Mouse (Mus musculus) CH12.LX (cell line): ENCODE results near the gene Il27. TPM values are rescaled to one million over a fixed set of nuclear protein-coding genes. Genes with fewer than 3 reads are reported as not detected.

Experiments
- DNase-seq: peaks from one replicate; pipeline ENCODE4 v3.0.0-alpha.2; 2013; ENCODE audit errors: extremely low read depth
- H3K27ac ChIP-seq: 2 replicates; pipeline ENCODE4 v1.5.1; 2012; ENCODE audit warnings: low read depth, mild to moderate bottlenecking, control low read depth, moderate library complexity; ENCODE audit not compliant: insufficient read depth
- H3K27me3 ChIP-seq: replicated peaks from 2 replicates; pipeline ENCODE3; 2012; ENCODE audit warnings: inconsistent platforms
- H3K36me3 ChIP-seq, 2 experiments: replicated peaks in 1 of 2; 2 replicates each; pipeline versions ENCODE3 to v1.6.1; 2012; ENCODE audit warnings: inconsistent platforms in 1 of 2, low read length in 1 of 2, mild to moderate bottlenecking in 1 of 2, mixed read lengths in 1 of 2, moderate library complexity in 1 of 2; ENCODE audit not compliant: control insufficient read depth in 1 of 2, insufficient read depth in 1 of 2
- H3K4me1 ChIP-seq, 2 experiments: 2 replicates each; pipeline ENCODE4 v1.6.1; 2012; ENCODE audit warnings: inconsistent platforms in 1 of 2, moderate library complexity in 1 of 2; ENCODE audit not compliant: insufficient read depth in 2 of 2, control insufficient read depth in 1 of 2
- H3K4me2 ChIP-seq: 2 replicates; pipeline ENCODE4 v1.6.1; 2012; ENCODE audit warnings: low read depth, mild to moderate bottlenecking, control low read depth; ENCODE audit not compliant: poor library complexity, insufficient read depth, severe bottlenecking
- H3K4me3 ChIP-seq, 3 experiments: fragments of 150-350 bp in 1 of 3; sonication (generic) in 1 of 3; replicated peaks in 1 of 3; 2 replicates each; pipeline versions ENCODE3 to v1.5.1; 2011 to 2012; ENCODE audit warnings: low read depth in 2 of 3, low read length in 2 of 3, mild to moderate bottlenecking in 2 of 3, moderate library complexity in 2 of 3, control low read depth in 1 of 3, improper control_type of control experiment in 1 of 3, inconsistent platforms in 1 of 3, mixed read lengths in 1 of 3; ENCODE audit not compliant: poor library complexity in 1 of 3
- H3K79me2 ChIP-seq: replicated peaks from 2 replicates; pipeline ENCODE4 v1.6.1; 2012; ENCODE audit warnings: mild to moderate bottlenecking, moderate library complexity; ENCODE audit not compliant: control insufficient read depth, poor library complexity, insufficient read depth, severe bottlenecking; ENCODE audit errors: extremely low read depth
- H3K9ac ChIP-seq: 2 replicates; pipeline ENCODE4 v1.6.1; 2012; ENCODE audit warnings: low read depth, mild to moderate bottlenecking, control low read depth, moderate library complexity; ENCODE audit not compliant: insufficient read depth
- H3K9me3 ChIP-seq: replicated peaks from 2 replicates; pipeline ENCODE3; 2012; ENCODE audit warnings: low read length, inconsistent platforms, mixed read lengths
- CHD1 ChIP-seq: IDR thresholded peaks from 2 replicates; pipeline ENCODE4 v1.6.1; 2012; ENCODE audit warnings: low read depth, low read length, improper control_type of control experiment, inconsistent platforms
- CTCF ChIP-seq, 2 experiments: IDR thresholded peaks in 1 of 2; conservative IDR thresholded peaks in 1 of 2; 2 replicates each; pipeline ENCODE4 v1.5.1; 2011 to 2012; ENCODE audit warnings: low read depth in 2 of 2, low read length in 2 of 2, improper control_type of control experiment in 1 of 2, inconsistent platforms in 1 of 2, mild to moderate bottlenecking in 1 of 2, moderate library complexity in 1 of 2
- E2F4 ChIP-seq: IDR thresholded peaks from 2 replicates; pipeline ENCODE4 v1.6.1; 2011; ENCODE audit warnings: low read depth, low read length, improper control_type of control experiment; ENCODE audit not compliant: insufficient replicate concordance
- EP300 ChIP-seq: IDR thresholded peaks from 2 replicates; pipeline ENCODE4 v1.6.1; 2011; ENCODE audit warnings: low read length, improper control_type of control experiment
- ETS1 ChIP-seq: conservative IDR thresholded peaks from 2 replicates; pipeline ENCODE4 v1.6.1; 2012; ENCODE audit warnings: low read depth, mild to moderate bottlenecking, inconsistent platforms, low read length, improper control_type of control experiment, moderate library complexity
- MAFK ChIP-seq: IDR thresholded peaks from 2 replicates; pipeline ENCODE4 v1.6.1; 2011; ENCODE audit warnings: low read length, improper control_type of control experiment; ENCODE audit not compliant: insufficient replicate concordance
- MYC ChIP-seq: IDR thresholded peaks from 2 replicates; pipeline ENCODE4 v1.6.1; 2011; ENCODE audit warnings: low read depth, mild to moderate bottlenecking, improper control_type of control experiment, low read length
- NRF1 ChIP-seq: IDR thresholded peaks from 2 replicates; pipeline ENCODE4 v1.6.1; 2014; ENCODE audit warnings: low read depth, mild to moderate bottlenecking, inconsistent platforms, low read length, improper control_type of control experiment, moderate library complexity
- RAD21 ChIP-seq: IDR thresholded peaks from 2 replicates; pipeline ENCODE4 v1.6.1; 2011; ENCODE audit warnings: low read depth, mild to moderate bottlenecking, low read length, improper control_type of control experiment, moderate library complexity
- RCOR1 ChIP-seq: conservative IDR thresholded peaks from 2 replicates; pipeline ENCODE4 v1.6.1; 2012; ENCODE audit warnings: low read depth, mild to moderate bottlenecking, inconsistent platforms, low read length, improper control_type of control experiment
- TBP ChIP-seq: conservative IDR thresholded peaks from 2 replicates; pipeline ENCODE4 v1.6.1; 2011; ENCODE audit warnings: low read depth, low read length, improper control_type of control experiment
- TCF12 ChIP-seq: IDR thresholded peaks from 2 replicates; pipeline ENCODE4 v1.6.1; 2014; ENCODE audit warnings: low read depth, mild to moderate bottlenecking, inconsistent platforms, low read length, improper control_type of control experiment
- UBTF ChIP-seq: IDR thresholded peaks from 2 replicates; pipeline ENCODE4 v1.6.1; 2012; ENCODE audit warnings: low read depth, mild to moderate bottlenecking, inconsistent platforms, low read length, improper control_type of control experiment, moderate library complexity
- dilution Hi-C: fragments of 300-500 bp; cut with MboI; formaldehyde crosslinking; loops from 2 replicates; pipeline ENCODE4 v1.14.3; 2020; ENCODE audit warnings: low sequenced_read_pairs; ENCODE audit not compliant: extremely low pct_unique_long_range_greater_than_20kb, extremely low pct_ligation_motif_present
- in situ Hi-C: fragments of 300-500 bp; cut with MboI; formaldehyde crosslinking; loops from 3 replicates; pipeline ENCODE4 v1.14.3; 2019; ENCODE audit warnings: low sequenced_read_pairs, low pct_ligation_motif_present, low pct_unique_long_range_greater_than_20kb, mixed read lengths
- polyA plus RNA-seq: library from polyadenylated mRNA; unstranded; fragments of >175 nt; gene quantifications from 2 replicates; pipeline ENCODE4 v1.2.1, GENCODE M21; 2012; ENCODE audit warnings: low read depth; ENCODE audit not compliant: insufficient read length
- total RNA-seq, 2 experiments: library from RNA; depleted of rRNA; stranded (reverse); fragments of 300-350 nt in 1 of 2; fragments of >200 nt in 1 of 2; gene quantifications; 2 replicates each; pipeline ENCODE4 v1.2.3; 2012 to 2014

The Il27 gene
- total and polyA plus RNA-seq, 3 experiments = 0.31 TPM; not detected in 2

GRCm38 (mm10) chr7:126541661-126542060 lies 53.1 kb downstream of the Il27 start:
- Histone ChIP-seq H3K4me2 (no peak overlapping the region), H3K4me1 (no peaks in the 10 kb centered on the region)
- TF ChIP-seq EP300 = no peak
- no peak for TF ChIP-seq UBTF
- no peak for TF ChIP-seq RCOR1
- no peak for TF ChIP-seq CTCF (conservative IDR thresholded peaks at IDR 0.05 in 1 of 2, IDR thresholded peaks at IDR 0.05 in 1 of 2; ENCODE audit: low read depth in 2 of 2, low read length in 2 of 2)
- TF ChIP-seq ETS1 = no peak
- no peak for TF ChIP-seq TBP
- no peak for TF ChIP-seq MAFK
- no peak for TF ChIP-seq NRF1
- no peak for TF ChIP-seq MYC
- TF ChIP-seq RAD21 = no peak
- no peak for TF ChIP-seq TCF12
- no peak for TF ChIP-seq CHD1
- no peak for TF ChIP-seq E2F4
- TF ChIP-seq, all 38 proteins: peak for 0
- H3K27me3 ChIP-seq = no peaks in the 10 kb centered on the region
- DNase-seq = no peak
- in situ Hi-C loops (no loop called here), dilution Hi-C loops (no loop called here)
- no peaks in the 10 kb centered on the region for H3K9me3 ChIP-seq
- H3K79me2 ChIP-seq = no peaks in the 10 kb centered on the region
- H3K9ac ChIP-seq = no peak overlapping the region
- H3K27ac ChIP-seq = no peak overlapping the region
- no peak overlapping the region for H3K4me3 ChIP-seq
- peaks cover 22 to 49% of the 10 kb centered on the region in 2 experiments for H3K36me3 ChIP-seq

Other genes starting within 250 kb of the Il27 start
Only the 20 nearest of the 25 such genes appear.
- 132 and 143 TPM in 2 replicates for gene Cd19, start 180.1 kb downstream of the Il27 start, total RNA-seq (2012; rRNA removed)
- gene Cd19, start 180.1 kb downstream of the Il27 start, total RNA-seq (2014; rRNA removed) = 139 and 141 TPM in 2 replicates
- gene Cd19, start 180.1 kb downstream of the Il27 start, polyA plus RNA-seq = 199 and 234 TPM in 2 replicates
- 38.5 and 40.3 TPM in 2 replicates for gene Rabep2, start 166.2 kb downstream of the Il27 start, total RNA-seq (2012; rRNA removed)
- 35.7 and 42.6 TPM in 2 replicates for gene Rabep2, start 166.2 kb downstream of the Il27 start, total RNA-seq (2014; rRNA removed)
- gene Rabep2, start 166.2 kb downstream of the Il27 start, polyA plus RNA-seq = 33.7 and 36.6 TPM in 2 replicates
- 0.25 and 0.38 TPM in 2 replicates for gene Atp2a1, start 131.8 kb downstream of the Il27 start, total RNA-seq (2012; rRNA removed)
- not detected in 2 replicates for gene Atp2a1, start 131.8 kb downstream of the Il27 start, total RNA-seq (2014; rRNA removed)
- 0.74 and 0.75 TPM in 2 replicates for gene Atp2a1, start 131.8 kb downstream of the Il27 start, polyA plus RNA-seq
- 11.8 and 13.4 TPM in 2 replicates for gene Sh2b1, start 119.5 kb downstream of the Il27 start, total RNA-seq (2012; rRNA removed)
- gene Sh2b1, start 119.5 kb downstream of the Il27 start, total RNA-seq (2014; rRNA removed) = 5.2 and 5.5 TPM in 2 replicates
- gene Sh2b1, start 119.5 kb downstream of the Il27 start, polyA plus RNA-seq = 31.3 and 34.1 TPM in 2 replicates
- gene Tufm, start 107.6 kb downstream of the Il27 start, total RNA-seq (2012; rRNA removed) = 156 and 183 TPM in 2 replicates
- gene Tufm, start 107.6 kb downstream of the Il27 start, total RNA-seq (2014; rRNA removed) = 115 and 123 TPM in 2 replicates
- 219 and 224 TPM in 2 replicates for gene Tufm, start 107.6 kb downstream of the Il27 start, polyA plus RNA-seq
- 42.4 and 64.2 TPM in 2 replicates for gene Atxn2l, start 91.5 kb downstream of the Il27 start, total RNA-seq (2012; rRNA removed)
- 16.5 and 18.8 TPM in 2 replicates for gene Atxn2l, start 91.5 kb downstream of the Il27 start, total RNA-seq (2014; rRNA removed)
- 104 and 122 TPM in 2 replicates for gene Atxn2l, start 91.5 kb downstream of the Il27 start, polyA plus RNA-seq
- 246 and 276 TPM in 2 replicates for gene Eif3c, start 28.5 kb downstream of the Il27 start, total RNA-seq (2012; rRNA removed)
- gene Eif3c, start 28.5 kb downstream of the Il27 start, total RNA-seq (2014; rRNA removed) = 194 and 202 TPM in 2 replicates
- gene Eif3c, start 28.5 kb downstream of the Il27 start, polyA plus RNA-seq = 330 and 348 TPM in 2 replicates
- gene Apobr, start 10.0 kb downstream of the Il27 start, total RNA-seq (2012; rRNA removed) = 1.3 and 1.8 TPM in 2 replicates
- gene Apobr, start 10.0 kb downstream of the Il27 start, total RNA-seq (2014; rRNA removed) = 1.5 and 1.6 TPM in 2 replicates
- 9.7 and 10.1 TPM in 2 replicates for gene Apobr, start 10.0 kb downstream of the Il27 start, polyA plus RNA-seq
- 20.7 and 21.9 TPM in 2 replicates for gene Cln3, start 9.1 kb downstream of the Il27 start, total RNA-seq (2012; rRNA removed)
- 19.1 and 19.2 TPM in 2 replicates for gene Cln3, start 9.1 kb downstream of the Il27 start, total RNA-seq (2014; rRNA removed)
- gene Cln3, start 9.1 kb downstream of the Il27 start, polyA plus RNA-seq = 46.2 and 47.2 TPM in 2 replicates
- 4.9 and 13.9 TPM in 2 replicates for gene Nupr1, start 35.9 kb upstream of the Il27 start, total RNA-seq (2012; rRNA removed)
- gene Nupr1, start 35.9 kb upstream of the Il27 start, total RNA-seq (2014; rRNA removed) = 5.5 and 6.4 TPM in 2 replicates
- 12.5 and 13.5 TPM in 2 replicates for gene Nupr1, start 35.9 kb upstream of the Il27 start, polyA plus RNA-seq
- 45.9 and 55.6 TPM in 2 replicates for gene Sgf29, start 54.4 kb upstream of the Il27 start, total RNA-seq (2012; rRNA removed)
- 20.5 and 31.7 TPM in 2 replicates for gene Sgf29, start 54.4 kb upstream of the Il27 start, total RNA-seq (2014; rRNA removed)
- gene Sgf29, start 54.4 kb upstream of the Il27 start, polyA plus RNA-seq = 70.0 and 71.7 TPM in 2 replicates
- gene Sult1a1, start 81.5 kb upstream of the Il27 start, total RNA-seq (2012; rRNA removed) = 0.17 and 0.34 TPM in 2 replicates
- 0.80 and 0.87 TPM in 2 replicates for gene Sult1a1, start 81.5 kb upstream of the Il27 start, total RNA-seq (2014; rRNA removed)
- gene Sult1a1, start 81.5 kb upstream of the Il27 start, polyA plus RNA-seq = 0.87 and 1.4 TPM in 2 replicates
- 136 and 155 TPM in 2 replicates for gene Bola2, start 100.5 kb upstream of the Il27 start, total RNA-seq (2012; rRNA removed)
- 60.4 and 72.8 TPM in 2 replicates for gene Bola2, start 100.5 kb upstream of the Il27 start, total RNA-seq (2014; rRNA removed)
- 341 and 353 TPM in 2 replicates for gene Bola2, start 100.5 kb upstream of the Il27 start, polyA plus RNA-seq
- gene Slx1b, start 100.8 kb upstream of the Il27 start, total RNA-seq (2012; rRNA removed) = 5.0 and 5.6 TPM in 2 replicates
- gene Slx1b, start 100.8 kb upstream of the Il27 start, total RNA-seq (2014; rRNA removed) = 4.4 and 4.7 TPM in 2 replicates
- gene Slx1b, start 100.8 kb upstream of the Il27 start, polyA plus RNA-seq = 5.6 and 8.3 TPM in 2 replicates
- gene Coro1a, start 112.8 kb upstream of the Il27 start, total RNA-seq (2012; rRNA removed) = 287 and 312 TPM in 2 replicates
- gene Coro1a, start 112.8 kb upstream of the Il27 start, total RNA-seq (2014; rRNA removed) = 349 and 371 TPM in 2 replicates
- gene Coro1a, start 112.8 kb upstream of the Il27 start, polyA plus RNA-seq = 203 and 228 TPM in 2 replicates
- gene Mapk3, start 164.7 kb upstream of the Il27 start, total RNA-seq (2012; rRNA removed) = 13.2 and 25.3 TPM in 2 replicates
- 20.3 and 22.4 TPM in 2 replicates for gene Mapk3, start 164.7 kb upstream of the Il27 start, total RNA-seq (2014; rRNA removed)
- 38.9 and 48.5 TPM in 2 replicates for gene Mapk3, start 164.7 kb upstream of the Il27 start, polyA plus RNA-seq
- 1.0 and 1.5 TPM in 2 replicates for gene Gdpd3, start 171.4 kb upstream of the Il27 start, total RNA-seq (2012; rRNA removed)
- gene Gdpd3, start 171.4 kb upstream of the Il27 start, total RNA-seq (2014; rRNA removed) = 0.63 and 1.3 TPM in 2 replicates
- 1.6 and 2.2 TPM in 2 replicates for gene Gdpd3, start 171.4 kb upstream of the Il27 start, polyA plus RNA-seq
- 13.9 and 38.9 TPM in 2 replicates for gene Ypel3, start 182.0 kb upstream of the Il27 start, total RNA-seq (2012; rRNA removed)
- 26.0 and 33.9 TPM in 2 replicates for gene Ypel3, start 182.0 kb upstream of the Il27 start, total RNA-seq (2014; rRNA removed)
- gene Ypel3, start 182.0 kb upstream of the Il27 start, polyA plus RNA-seq = 40.5 and 44.0 TPM in 2 replicates
- gene Tbx6, start 186.5 kb upstream of the Il27 start, total RNA-seq (2012; rRNA removed) = 15.2 and 15.8 TPM in 2 replicates
- 12.3 and 12.8 TPM in 2 replicates for gene Tbx6, start 186.5 kb upstream of the Il27 start, total RNA-seq (2014; rRNA removed)
- gene Tbx6, start 186.5 kb upstream of the Il27 start, polyA plus RNA-seq = 29.2 and 31.5 TPM in 2 replicates
- 201 and 213 TPM in 2 replicates for gene Ppp4c, start 197.6 kb upstream of the Il27 start, total RNA-seq (2012; rRNA removed)
- 175 and 195 TPM in 2 replicates for gene Ppp4c, start 197.6 kb upstream of the Il27 start, total RNA-seq (2014; rRNA removed)
- 161 and 168 TPM in 2 replicates for gene Ppp4c, start 197.6 kb upstream of the Il27 start, polyA plus RNA-seq